Mouse (Mus musculus) forebrain, embryonic 13.5 days (tissue): ENCODE results near the gene Mtx3. TPM values are rescaled to one million over a fixed set of nuclear protein-coding genes. Genes with fewer than 3 reads are reported as not detected.
"Not testable (repeated sequence)": the region's sequence is repeated elsewhere in the genome, so short reads cannot be mapped to it uniquely, and the experiment has no call there.

ENCODE experiments used
- ATAC-seq: fragments of 200-750 bp; cut with Nextera tagmentation; 2 replicates; pipeline ENCODE4 v1.8.0; 2017
- H3K27ac ChIP-seq: fragments of 300-500 bp; sonication (generic); 2 replicates; pipeline ENCODE4 v1.5.1; 2015; ENCODE audit warnings: inconsistent platforms, mild to moderate bottlenecking, moderate library complexity
- H3K27me3 ChIP-seq: fragments of 300-500 bp; sonication (generic); 2 replicates; pipeline ENCODE4 v1.6.1; 2015; ENCODE audit warnings: mild to moderate bottlenecking, inconsistent platforms
- H3K36me3 ChIP-seq: fragments of 300-500 bp; sonication (generic); 2 replicates; pipeline ENCODE4 v1.6.1; 2015; ENCODE audit warnings: mild to moderate bottlenecking, inconsistent platforms; ENCODE audit not compliant: poor library complexity, severe bottlenecking
- H3K4me1 ChIP-seq: fragments of 300-500 bp; sonication (generic); 2 replicates; pipeline ENCODE4 v1.6.1; 2015; ENCODE audit warnings: inconsistent platforms
- H3K4me2 ChIP-seq: fragments of 300-500 bp; sonication (generic); 2 replicates; pipeline ENCODE4 v1.6.1; 2015; ENCODE audit warnings: inconsistent platforms, mild to moderate bottlenecking, moderate library complexity
- H3K4me3 ChIP-seq: fragments of 300-500 bp; sonication (generic); 2 replicates; pipeline ENCODE4 v1.5.1; 2015; ENCODE audit warnings: mild to moderate bottlenecking, inconsistent platforms
- H3K9ac ChIP-seq: fragments of 300-500 bp; sonication (generic); 2 replicates; pipeline ENCODE4 v1.6.1; 2015; ENCODE audit warnings: mild to moderate bottlenecking, inconsistent platforms
- H3K9me3 ChIP-seq: fragments of 300-500 bp; sonication (generic); replicated peaks from 2 replicates; pipeline ENCODE4 v1.6.1; 2016; ENCODE audit warnings: inconsistent platforms
- WGBS: fragments of 180-500 bp; shearing (Covaris S2); methylation state at CpG from one replicate; pipeline ENCODE4 v1.1.7; 2015; 5-methylcytosine and 5-hydroxymethylcytosine counted together
- polyA plus RNA-seq: library from polyadenylated mRNA; unstranded; fragments of >200 nt; fragmentation: Nextera tagmentation; extraction: Ambion mirVana; gene quantifications from 2 replicates; pipeline ENCODE4 v1.2.1, GENCODE M21; 2015

The Mtx3 gene
- polyA plus RNA-seq: 4.7 and 4.8 TPM in 2 replicates

- peaks cover 5% of the 10 kb centered on the region for H3K4me1 ChIP-seq
- peak; percentile 99 for ATAC-seq
- H3K9me3 ChIP-seq: no peaks in the 10 kb centered on the region
- 2% methylated on average over 33 of the region's 40 CpGs for WGBS
- no peaks in the 10 kb centered on the region for H3K27me3 ChIP-seq
- H3K36me3 ChIP-seq: peaks cover 20% of the 10 kb centered on the region
- peak within 1 kb of the TSS; percentile 74 for H3K4me2 ChIP-seq
- H3K4me3 ChIP-seq: peak within 1 kb of the TSS; percentile 91
- H3K27ac ChIP-seq: peak within 1 kb of the TSS; percentile 75
- peak within 1 kb of the TSS; percentile 87 for H3K9ac ChIP-seq
Observed at GRCm38 (mm10) chr13:92844586-92845221, at the start of gene Mtx3. Mtx3 (plus strand) TSS chr13:92844760.

DNA sequence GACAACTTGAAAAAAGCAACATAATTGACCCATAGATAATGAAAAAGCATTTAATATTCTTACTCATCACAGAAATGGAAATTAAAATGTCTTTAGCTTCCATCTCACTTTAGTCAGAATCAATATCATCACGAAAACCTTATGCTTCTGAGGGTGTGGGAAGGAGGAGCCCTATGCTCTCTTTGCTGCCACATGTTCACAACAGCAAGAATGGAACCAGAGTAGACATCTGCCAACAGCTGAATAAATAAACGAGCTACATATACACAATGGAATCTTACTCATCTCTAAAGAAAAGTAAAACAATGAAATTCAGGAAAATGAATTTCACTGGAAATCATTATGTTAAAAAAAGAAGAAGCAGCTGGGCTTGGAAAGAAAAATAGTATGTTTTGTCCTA, 45.7 kb upstream of the Mtx3 start:
- Histone ChIP-seq H3K9ac (no peak overlapping the region), H3K4me1 (peaks cover 14% of the 10 kb centered on the region), H3K36me3 (no peaks in the 10 kb centered on the region), H3K27me3 (peaks cover 16% of the 10 kb centered on the region), H3K4me3 (no peak overlapping the region), H3K9me3 (no peaks in the 10 kb centered on the region), H3K27ac (no peak overlapping the region), H3K4me2 (no peak overlapping the region)
- ATAC-seq: no peak
- 74% methylated on average over 2 of the region's 2 CpGs for WGBS

- WGBS: 82% methylated on average over 7 of the region's 7 CpGs
- ATAC-seq: no peak
- Histone ChIP-seq H3K9ac (no peak overlapping the region), H3K36me3 (no peaks in the 10 kb centered on the region), H3K27ac (no peak overlapping the region), H3K9me3 (no peaks in the 10 kb centered on the region), H3K4me1 (peaks cover 12% of the 10 kb centered on the region), H3K27me3 (peaks cover 12% of the 10 kb centered on the region), H3K4me3 (no peak overlapping the region), H3K4me2 (no peak overlapping the region)
Observed at GRCm38 (mm10) chr13:92799306-92799925, 45.1 kb upstream of the Mtx3 start.

GRCm38 (mm10) chr13:92806785-92807184, 37.8 kb upstream of the Mtx3 start:
- H3K4me3 ChIP-seq: no peak overlapping the region
- H3K27ac ChIP-seq: no peak overlapping the region
- H3K4me2 ChIP-seq: no peak overlapping the region
- ATAC-seq: no peak
- no peaks in the 10 kb centered on the region for H3K9me3 ChIP-seq
- H3K9ac ChIP-seq: no peak overlapping the region
- H3K36me3 ChIP-seq: no peaks in the 10 kb centered on the region
- no peaks in the 10 kb centered on the region for H3K27me3 ChIP-seq
- H3K4me1 ChIP-seq: no peaks in the 10 kb centered on the region

GRCm38 (mm10) chr13:92807849-92808248, 36.7 kb upstream of the Mtx3 start:
- 94% methylated on average over 3 of the region's 3 CpGs for WGBS

DNA sequence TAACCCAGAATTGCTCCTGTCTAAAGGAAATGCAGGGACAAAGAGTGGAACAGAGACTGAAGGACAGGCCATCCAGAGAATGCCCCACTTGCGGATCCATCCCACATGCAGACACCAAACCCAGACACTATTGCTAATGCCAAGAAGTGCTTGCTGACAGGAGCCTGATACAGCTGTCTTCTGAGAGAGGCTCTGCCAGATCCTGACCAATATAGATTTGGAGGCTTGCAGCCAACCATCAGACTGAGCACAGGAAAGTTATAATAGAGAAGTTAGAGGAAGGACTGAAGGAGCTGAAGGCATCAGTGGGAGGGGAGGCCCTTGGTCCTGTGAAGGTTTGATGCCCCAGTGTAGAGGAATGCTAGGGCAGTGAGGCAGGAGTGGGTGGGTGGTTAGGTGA, 34.0 kb upstream of the Mtx3 start:
- not testable (repeated sequence) for H3K9me3 ChIP-seq, H3K9ac ChIP-seq, H3K4me1 ChIP-seq, H3K36me3 ChIP-seq, H3K27ac ChIP-seq, H3K4me2 ChIP-seq, H3K27me3 ChIP-seq, H3K4me3 ChIP-seq, ATAC-seq
- WGBS: 95% methylated on average over 1 of the region's 1 CpGs

More at GRCm38 (mm10) chr13:92807849-92808248, 36.7 kb upstream of the Mtx3 start:
- Histone ChIP-seq H3K27me3 (no peaks in the 10 kb centered on the region), H3K4me1 (no peaks in the 10 kb centered on the region), H3K4me3 (no peak overlapping the region), H3K36me3 (no peaks in the 10 kb centered on the region), H3K9ac (no peak overlapping the region), H3K9me3 (no peaks in the 10 kb centered on the region), H3K4me2 (no peak overlapping the region), H3K27ac (no peak overlapping the region)
- no peak for ATAC-seq

DNA sequence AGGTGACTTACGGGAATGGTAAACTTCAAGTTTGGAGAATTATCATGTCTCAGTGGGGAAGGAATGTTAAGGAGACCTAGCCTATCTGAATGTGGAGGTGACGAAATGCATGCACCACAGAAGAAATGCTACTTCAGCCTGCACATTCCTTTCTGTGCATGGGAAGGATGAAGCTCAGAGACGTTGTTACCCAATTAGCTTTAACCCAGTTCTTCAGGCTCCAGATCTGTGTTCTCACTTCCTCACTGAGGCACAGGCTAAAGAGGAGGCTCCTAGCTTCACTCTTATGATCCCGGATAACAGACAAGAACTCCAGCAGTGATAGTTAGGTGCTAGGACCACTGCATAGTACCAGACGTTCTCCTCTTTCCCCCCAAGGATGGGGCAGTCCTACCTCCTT, 28.2 kb upstream of the Mtx3 start:
- H3K27me3 ChIP-seq: no peaks in the 10 kb centered on the region
- no peak overlapping the region for H3K9ac ChIP-seq
- no peaks in the 10 kb centered on the region for H3K4me1 ChIP-seq
- no peak overlapping the region for H3K4me3 ChIP-seq
- no peaks in the 10 kb centered on the region for H3K36me3 ChIP-seq
- ATAC-seq: no peak
- WGBS: 85% methylated on average over 5 of the region's 5 CpGs
- H3K4me2 ChIP-seq: no peak overlapping the region
- H3K9me3 ChIP-seq: no peaks in the 10 kb centered on the region
- H3K27ac ChIP-seq: no peak overlapping the region

DNA sequence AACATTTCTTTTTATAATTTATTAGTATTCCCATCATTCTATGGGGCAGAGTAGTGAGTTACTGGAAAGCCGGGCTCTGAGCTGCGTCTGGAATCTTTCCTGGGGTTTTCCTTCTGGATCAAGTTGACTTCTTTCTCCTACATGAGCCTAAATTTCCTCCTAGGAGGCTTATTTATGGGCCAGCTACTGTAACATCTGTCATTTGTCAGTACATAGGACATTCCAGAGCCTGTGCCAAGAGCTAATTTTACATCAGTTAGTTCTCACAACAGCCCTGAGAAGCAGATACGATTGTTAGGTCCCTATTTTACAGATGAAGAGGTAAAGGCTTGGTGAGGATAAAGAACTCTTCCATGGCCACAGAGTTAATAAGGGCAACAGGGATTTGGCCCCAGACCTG, 27.2 kb upstream of the Mtx3 start:
- Histone ChIP-seq H3K9me3 (no peaks in the 10 kb centered on the region), H3K36me3 (no peaks in the 10 kb centered on the region), H3K4me2 (no peak overlapping the region), H3K27ac (no peak overlapping the region), H3K4me3 (no peak overlapping the region), H3K27me3 (no peaks in the 10 kb centered on the region), H3K4me1 (no peaks in the 10 kb centered on the region), H3K9ac (no peak overlapping the region)
- no peak for ATAC-seq
- 93% methylated on average over 3 of the region's 3 CpGs for WGBS

DNA sequence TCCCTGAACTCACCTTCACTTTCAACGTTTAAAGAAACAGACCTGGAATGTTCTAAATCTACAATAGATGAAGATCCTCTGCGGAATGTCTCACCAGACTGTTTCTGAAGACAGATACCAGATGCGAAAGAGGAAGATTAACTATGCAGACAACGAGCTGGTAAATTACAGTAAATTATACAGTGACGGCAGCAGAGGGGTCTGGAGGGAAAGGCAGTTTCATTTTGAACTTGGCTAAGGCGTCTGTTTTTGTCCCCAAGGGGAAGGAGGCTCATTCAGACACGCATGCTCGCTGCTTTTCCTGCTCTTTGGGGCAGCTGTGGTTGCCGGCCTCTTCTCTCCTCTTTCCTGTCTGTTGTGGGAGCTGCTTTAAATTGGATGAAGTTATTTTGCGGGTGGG, 15.7 kb upstream of the Mtx3 start:
- no peaks in the 10 kb centered on the region for H3K9me3 ChIP-seq
- no peak overlapping the region for H3K4me3 ChIP-seq
- WGBS: 81% methylated on average over 10 of the region's 10 CpGs
- H3K4me2 ChIP-seq: no peak overlapping the region
- H3K4me1 ChIP-seq: no peaks in the 10 kb centered on the region
- no peaks in the 10 kb centered on the region for H3K36me3 ChIP-seq
- H3K9ac ChIP-seq: no peak overlapping the region
- H3K27ac ChIP-seq: no peak overlapping the region
- no peak for ATAC-seq
- no peaks in the 10 kb centered on the region for H3K27me3 ChIP-seq

DNA sequence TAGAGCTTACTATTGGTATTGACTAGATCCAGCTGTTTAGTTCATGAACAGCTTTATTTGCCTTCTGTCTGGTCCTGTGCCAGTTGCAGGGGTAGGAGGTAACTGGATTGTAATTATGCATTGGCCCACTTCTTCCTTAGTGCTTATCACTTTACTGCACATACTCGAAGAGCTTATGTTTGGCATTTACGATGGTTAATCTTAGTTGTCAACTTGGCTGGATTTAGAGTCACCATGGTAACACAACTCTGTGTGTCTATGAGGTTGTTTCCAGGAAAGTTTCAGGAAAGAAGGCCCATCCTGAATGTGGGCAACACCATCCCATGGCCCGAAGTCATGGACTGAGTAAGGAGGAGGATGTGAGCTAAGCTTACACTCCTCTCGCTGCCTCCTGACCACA, 11.4 kb upstream of the Mtx3 start:
- no peaks in the 10 kb centered on the region for H3K36me3 ChIP-seq
- H3K4me1 ChIP-seq: no peaks in the 10 kb centered on the region
- no peak overlapping the region for H3K27ac ChIP-seq
- H3K4me2 ChIP-seq: no peak overlapping the region
- WGBS: 92% methylated on average over 4 of the region's 4 CpGs
- ATAC-seq: no peak
- no peak overlapping the region for H3K4me3 ChIP-seq
- H3K9ac ChIP-seq: no peak overlapping the region
- H3K27me3 ChIP-seq: no peaks in the 10 kb centered on the region
- H3K9me3 ChIP-seq: no peaks in the 10 kb centered on the region

GRCm38 (mm10) chr13:92846438-92846837, 1.9 kb downstream of the Mtx3 start:
- peaks cover 5% of the 10 kb centered on the region for H3K4me1 ChIP-seq
- H3K9me3 ChIP-seq: no peaks in the 10 kb centered on the region
- H3K4me3 ChIP-seq: no peak overlapping the region
- no peak for ATAC-seq
- no peak overlapping the region for H3K9ac ChIP-seq
- 92% methylated on average over 4 of the region's 4 CpGs for WGBS
- H3K4me2 ChIP-seq: no peak overlapping the region
- peaks cover 37% of the 10 kb centered on the region for H3K36me3 ChIP-seq
- H3K27me3 ChIP-seq: no peaks in the 10 kb centered on the region
- H3K27ac ChIP-seq: no peak overlapping the region

DNA sequence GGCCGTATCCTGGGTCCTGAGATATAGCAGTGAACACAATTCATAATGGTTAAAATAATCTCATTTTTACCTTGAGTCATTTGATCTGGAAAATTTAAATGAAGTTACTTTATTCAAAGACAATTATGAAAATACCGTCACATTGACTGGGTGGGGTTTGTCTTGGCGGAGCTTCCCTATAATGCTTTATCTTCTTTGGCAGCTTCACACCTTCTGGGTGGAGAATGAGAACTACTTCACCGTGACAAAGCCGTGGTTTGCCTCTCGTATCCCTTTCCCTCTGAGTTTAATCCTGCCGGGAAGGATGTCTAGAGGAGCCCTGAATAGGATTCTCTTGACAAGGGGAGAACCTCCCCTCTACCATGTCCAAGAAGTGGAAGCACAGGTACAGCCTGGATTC, 2.8 kb downstream of the Mtx3 start:
- Histone ChIP-seq H3K4me2 (no peak overlapping the region), H3K36me3 (peaks cover 39% of the 10 kb centered on the region), H3K27ac (no peak overlapping the region), H3K9ac (no peak overlapping the region), H3K9me3 (no peaks in the 10 kb centered on the region), H3K4me3 (no peak overlapping the region), H3K27me3 (no peaks in the 10 kb centered on the region), H3K4me1 (peaks cover 5% of the 10 kb centered on the region)
- WGBS: 90% methylated on average over 7 of the region's 7 CpGs
- ATAC-seq: no peak

GRCm38 (mm10) chr13:92848002-92848401, 3.4 kb downstream of the Mtx3 start:
- ATAC-seq: no peak
- Histone ChIP-seq H3K9ac (no peak overlapping the region), H3K27ac (no peak overlapping the region), H3K4me3 (no peak overlapping the region), H3K27me3 (no peaks in the 10 kb centered on the region), H3K4me2 (no peak overlapping the region), H3K9me3 (no peaks in the 10 kb centered on the region), H3K36me3 (peaks cover 44% of the 10 kb centered on the region), H3K4me1 (peaks cover 5% of the 10 kb centered on the region)
- 83% methylated on average over 5 of the region's 5 CpGs for WGBS
